Mouse (Mus musculus) neural tube, embryonic 14.5 days (tissue): Measurements from ENCODE around the gene 1700028J19Rik. TPM values are rescaled to one million over a fixed set of nuclear protein-coding genes. Genes with fewer than 3 reads are reported as not detected.
"Not testable (repeated sequence)": the region's sequence is repeated elsewhere in the genome, so short reads cannot be mapped to it uniquely, and the experiment has no call there.

ENCODE experiments used
- ATAC-seq: fragments of 200-750 bp; cut with Nextera tagmentation; 2 replicates; pipeline ENCODE4 v1.8.0; 2017; ENCODE audit warnings: low read depth, mild to moderate bottlenecking, moderate TSS enrichment, moderate library complexity
- H3K27ac ChIP-seq: fragments of 300-500 bp; sonication (generic); 2 replicates; pipeline ENCODE4 v1.5.1; 2014; ENCODE audit warnings: low read depth, mild to moderate bottlenecking, control low read depth, low read length, moderate library complexity, mixed read lengths
- H3K27me3 ChIP-seq: fragments of 300-500 bp; sonication (generic); 2 replicates; pipeline ENCODE4 v1.6.1; 2014; ENCODE audit warnings: low read length; ENCODE audit not compliant: control insufficient read depth, insufficient read depth
- H3K36me3 ChIP-seq: fragments of 300-500 bp; sonication (generic); 2 replicates; pipeline ENCODE4 v1.6.1; 2014; ENCODE audit warnings: low read length, mixed read lengths; ENCODE audit not compliant: control insufficient read depth, insufficient read depth
- H3K4me1 ChIP-seq: fragments of 300-500 bp; sonication (generic); 2 replicates; pipeline ENCODE4 v1.6.1; 2014; ENCODE audit warnings: low read length; ENCODE audit not compliant: control insufficient read depth, insufficient read depth
- H3K4me2 ChIP-seq: fragments of 300-500 bp; sonication (generic); 2 replicates; pipeline ENCODE4 v1.6.1; 2014; ENCODE audit warnings: mild to moderate bottlenecking, low read depth, low read length, control low read depth
- H3K4me3 ChIP-seq: fragments of 300-500 bp; sonication (generic); 2 replicates; pipeline ENCODE4 v1.5.1; 2014; ENCODE audit warnings: low read depth, low read length, control low read depth, mixed read lengths
- H3K9ac ChIP-seq: fragments of 300-500 bp; sonication (generic); replicated peaks from 2 replicates; pipeline ENCODE4 v1.6.1; 2014; ENCODE audit warnings: low read depth, mild to moderate bottlenecking, control low read depth, low read length, mixed read lengths
- H3K9me3 ChIP-seq: fragments of 300-500 bp; sonication (generic); 2 replicates; pipeline ENCODE4 v1.6.1; 2016; ENCODE audit warnings: low read length; ENCODE audit not compliant: control insufficient read depth
- WGBS: fragments of 180-500 bp; shearing (Covaris S2); extraction: QIAGEN DNeasy Blood & Tissue Kit; methylation state at CpG from one replicate; pipeline ENCODE4 v1.1.7; 2014; 5-methylcytosine and 5-hydroxymethylcytosine counted together
- polyA plus RNA-seq: library from polyadenylated mRNA; unstranded; fragments of >200 nt; fragmentation: Nextera tagmentation; extraction: Ambion mirVana; gene quantifications from 2 replicates; pipeline ENCODE4 v1.2.1, GENCODE M21; 2014

The 1700028J19Rik gene
- polyA plus RNA-seq, 1 experiment from 2014 or later: 1.6 TPM

DNA sequence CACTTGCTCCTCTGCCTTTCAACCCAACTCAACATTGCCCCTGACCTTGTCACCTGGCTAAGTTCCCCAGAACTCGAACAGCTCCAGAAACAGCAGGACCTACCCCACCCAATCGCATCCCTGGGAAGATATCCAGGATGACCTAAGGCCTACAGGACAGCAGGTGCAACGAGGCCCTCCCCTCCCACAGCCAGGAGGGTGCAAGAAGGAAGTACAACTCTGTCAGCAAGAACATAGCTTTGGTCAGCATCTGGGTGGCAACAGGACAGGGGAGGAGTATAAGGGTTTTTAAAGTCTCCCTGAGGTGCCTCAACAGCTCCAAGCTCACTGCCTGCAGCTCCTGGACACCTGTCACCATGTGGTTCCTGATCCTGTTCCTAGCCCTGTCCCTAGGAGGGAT lies 48.6 kb downstream of the 1700028J19Rik start, which contains the start of gene Klk1b3:
Gene Klk1b3, plus strand, starts transcription at position 301 of the 400 bp plus-strand sequence.
- no peak within 1 kb of the TSS for H3K4me3 ChIP-seq
- H3K27ac ChIP-seq: no peak within 1 kb of the TSS
- 72% methylated on average over 3 of the region's 3 CpGs for WGBS
- no peak for ATAC-seq
- H3K36me3 ChIP-seq: no peaks in the 10 kb centered on the region
- no peaks in the 10 kb centered on the region for H3K9me3 ChIP-seq
- H3K4me2 ChIP-seq: no peak within 1 kb of the TSS
- H3K27me3 ChIP-seq: no peaks in the 10 kb centered on the region
- H3K9ac ChIP-seq: no peak within 1 kb of the TSS
- no peaks in the 10 kb centered on the region for H3K4me1 ChIP-seq

- not testable (repeated sequence) for H3K27me3 ChIP-seq, H3K36me3 ChIP-seq, H3K9me3 ChIP-seq, H3K4me2 ChIP-seq, ATAC-seq, H3K9ac ChIP-seq, H3K4me3 ChIP-seq, H3K4me1 ChIP-seq, H3K27ac ChIP-seq
- 93% methylated on average over 1 of the region's 1 CpGs for WGBS
These were observed 53.0 kb downstream of the 1700028J19Rik start for GRCm38 (mm10) chr7:44193466-44193865.

DNA sequence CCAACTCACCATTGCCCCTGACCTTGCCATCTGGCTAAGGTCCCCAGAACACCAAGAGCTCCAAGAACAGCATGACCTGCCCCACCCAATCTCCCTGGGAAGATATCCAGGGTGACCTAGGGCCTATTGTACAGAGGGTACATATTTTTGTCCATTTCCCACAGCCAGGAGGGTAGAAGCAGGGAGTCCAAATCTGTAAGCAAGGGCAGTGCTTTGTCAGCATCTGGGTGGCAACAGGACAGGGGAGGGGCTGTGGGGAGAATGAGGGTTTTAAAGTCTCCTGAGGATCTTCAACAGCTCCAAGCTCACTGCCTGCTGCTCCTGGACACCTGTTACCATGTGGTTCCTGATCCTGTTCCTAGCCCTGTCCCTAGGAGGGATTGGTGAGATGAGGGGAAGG lies 58.6 kb downstream of the 1700028J19Rik start, which contains the start of gene Klk1b24:
Gene Klk1b24, plus strand, starts transcription at position 301 of the 400 bp plus-strand sequence.
- not testable (repeated sequence) for H3K4me2 ChIP-seq, H3K9me3 ChIP-seq, H3K36me3 ChIP-seq, H3K9ac ChIP-seq, H3K4me3 ChIP-seq, H3K27ac ChIP-seq, H3K27me3 ChIP-seq, H3K4me1 ChIP-seq, ATAC-seq

DNA sequence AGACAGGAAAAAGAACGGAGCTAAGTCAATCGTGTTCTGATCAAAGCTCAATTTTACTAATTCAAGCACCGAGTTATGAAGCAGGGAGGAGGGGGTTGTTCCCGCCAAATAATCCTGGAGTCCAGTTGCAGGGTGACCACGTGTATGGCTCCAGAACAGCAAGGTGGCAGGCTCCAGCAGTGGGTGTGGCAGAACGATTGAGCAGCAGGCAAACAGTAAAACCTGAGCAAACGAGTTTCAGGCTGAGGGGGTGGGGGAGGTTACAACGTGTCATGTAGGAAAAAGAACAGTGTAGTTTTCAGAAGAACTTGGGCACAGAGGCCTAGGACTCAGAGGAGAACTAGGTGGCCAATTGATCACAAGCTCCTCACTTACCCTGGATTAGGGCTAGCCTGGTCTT lies 60.0 kb downstream of the 1700028J19Rik start:
- H3K9ac ChIP-seq, H3K4me3 ChIP-seq, H3K4me1 ChIP-seq, H3K27ac ChIP-seq, H3K27me3 ChIP-seq, H3K4me2 ChIP-seq, H3K9me3 ChIP-seq, H3K36me3 ChIP-seq, ATAC-seq: not testable (repeated sequence)
- 70% methylated on average over 8 of the region's 8 CpGs for WGBS

Other genes starting within 250 kb of the 1700028J19Rik start
- not detected in 2 replicates for gene Klk1b26, start 234.5 kb downstream of the 1700028J19Rik start, polyA plus RNA-seq
- not detected in 2 replicates for gene Klk1b27, start 194.4 kb downstream of the 1700028J19Rik start, polyA plus RNA-seq
- not detected in 2 replicates for gene Klk1b21, start 144.4 kb downstream of the 1700028J19Rik start, polyA plus RNA-seq
- not detected in 2 replicates for gene Klk1b22, start 134.0 kb downstream of the 1700028J19Rik start, polyA plus RNA-seq
- not detected in 2 replicates for gene Klk1b16, start 109.9 kb downstream of the 1700028J19Rik start, polyA plus RNA-seq
- gene Klk1b24, start 58.5 kb downstream of the 1700028J19Rik start, polyA plus RNA-seq: not detected in 2 replicates
- gene Klk1b3, start 48.5 kb downstream of the 1700028J19Rik start, polyA plus RNA-seq: not detected in 2 replicates
- not detected in 2 replicates for gene Klk1b4, start 39.3 kb downstream of the 1700028J19Rik start, polyA plus RNA-seq
- gene Klk1b5, start 30.8 kb downstream of the 1700028J19Rik start, polyA plus RNA-seq: not detected in 2 replicates
- gene Klk1, start 21.3 kb downstream of the 1700028J19Rik start, polyA plus RNA-seq: not detected in 2 replicates
- gene Gm36864, start 10.5 kb downstream of the 1700028J19Rik start, polyA plus RNA-seq: not detected in 2 replicates
- 164 and 180 TPM in 2 replicates for gene 2410002F23Rik, start within 50 bp of the 1700028J19Rik start, polyA plus RNA-seq
- not detected in 2 replicates for gene Acp4, start 10.7 kb upstream of the 1700028J19Rik start, polyA plus RNA-seq
- not detected in 2 replicates for gene Gm15517, start 14.8 kb upstream of the 1700028J19Rik start, polyA plus RNA-seq
- 2.8 and 4.6 TPM in 2 replicates for gene Clec11a, start 60.2 kb upstream of the 1700028J19Rik start, polyA plus RNA-seq
- 39.9 and 62.7 TPM in 2 replicates for gene Shank1, start 63.6 kb upstream of the 1700028J19Rik start, polyA plus RNA-seq
- gene Syt3, start 137.4 kb upstream of the 1700028J19Rik start, polyA plus RNA-seq: 52.7 and 68.4 TPM in 2 replicates
- 2.0 and 2.6 TPM in 2 replicates for gene 1700008O03Rik, start 139.1 kb upstream of the 1700028J19Rik start, polyA plus RNA-seq
- gene Lrrc4b, start 182.3 kb upstream of the 1700028J19Rik start, polyA plus RNA-seq: 21.9 and 28.1 TPM in 2 replicates
- gene Aspdh, start 218.7 kb upstream of the 1700028J19Rik start, polyA plus RNA-seq: 3.3 and 5.2 TPM in 2 replicates
- 26.9 and 33.4 TPM in 2 replicates for gene Josd2, start 221.3 kb upstream of the 1700028J19Rik start, polyA plus RNA-seq
- 153 and 162 TPM in 2 replicates for gene Emc10, start 249.8 kb upstream of the 1700028J19Rik start, polyA plus RNA-seq
- gene Fam71e1, start 249.9 kb upstream of the 1700028J19Rik start, polyA plus RNA-seq: 19.5 and 24.9 TPM in 2 replicates